Mouse (Mus musculus) intestine, embryonic 15.5 days (tissue): Measurements from ENCODE around the gene Pnrc2. TPM values are rescaled to one million over a fixed set of nuclear protein-coding genes. Genes with fewer than 3 reads are reported as not detected.
A peak's percentile ranks its signal among the peaks of the same experiment; 100 is the strongest.

ENCODE experiments used
- ATAC-seq: fragments of 200-750 bp; cut with Nextera tagmentation; 2 replicates; pipeline ENCODE4 v1.8.0; 2017; ENCODE audit warnings: moderate TSS enrichment, moderate library complexity
- H3K27ac ChIP-seq: fragments of 300-500 bp; sonication (generic); 2 replicates; pipeline ENCODE4 v1.5.1; 2015; ENCODE audit warnings: mild to moderate bottlenecking, inconsistent platforms
- H3K27me3 ChIP-seq: fragments of 300-500 bp; sonication (generic); replicated peaks from 2 replicates; pipeline ENCODE4 v1.6.1; 2015; ENCODE audit warnings: inconsistent platforms
- H3K36me3 ChIP-seq: fragments of 300-500 bp; sonication (generic); 2 replicates; pipeline ENCODE4 v1.6.1; 2015; ENCODE audit warnings: inconsistent platforms
- H3K4me1 ChIP-seq: fragments of 300-500 bp; sonication (generic); replicated peaks from 2 replicates; pipeline ENCODE4 v1.6.1; 2015; ENCODE audit warnings: inconsistent platforms
- H3K4me2 ChIP-seq: fragments of 300-500 bp; sonication (generic); replicated peaks from 2 replicates; pipeline ENCODE4 v1.6.1; 2015; ENCODE audit warnings: mild to moderate bottlenecking, inconsistent platforms
- H3K4me3 ChIP-seq: fragments of 300-500 bp; sonication (generic); replicated peaks from 2 replicates; pipeline ENCODE4 v1.5.1; 2015; ENCODE audit warnings: inconsistent platforms
- H3K9ac ChIP-seq: fragments of 300-500 bp; sonication (generic); 2 replicates; pipeline ENCODE4 v1.6.1; 2015; ENCODE audit warnings: inconsistent platforms
- H3K9me3 ChIP-seq: fragments of 300-500 bp; sonication (generic); 2 replicates; pipeline ENCODE4 v1.6.1; 2016; ENCODE audit warnings: inconsistent platforms
- WGBS: fragments of 180-500 bp; shearing (Covaris S2); methylation state at CpG from one replicate; pipeline ENCODE4 v1.1.7; 2015; 5-methylcytosine and 5-hydroxymethylcytosine counted together
- polyA plus RNA-seq: library from polyadenylated mRNA; unstranded; fragments of >200 nt; fragmentation: Nextera tagmentation; extraction: Ambion mirVana; gene quantifications from 2 replicates; pipeline ENCODE4 v1.2.1, GENCODE M21; 2015

Pnrc2 gene
- polyA plus RNA-seq, 1 experiment from 2014 or later = 177 TPM

- Histone ChIP-seq H3K27ac (peak within 1 kb of the TSS; percentile 98), H3K9ac (peak within 1 kb of the TSS; percentile 91), H3K36me3 (no peaks in the 10 kb centered on the region), H3K4me3 (peak within 1 kb of the TSS; percentile 92), H3K4me1 (peaks cover 12% of the 10 kb centered on the region), H3K27me3 (no peaks in the 10 kb centered on the region), H3K4me2 (peak within 1 kb of the TSS; percentile 81), H3K9me3 (no peaks in the 10 kb centered on the region)
- peak; percentile 96 for ATAC-seq
- under 1% methylated on average over 67 of the region's 67 CpGs for WGBS
Observed at GRCm38 (mm10) chr4:135855536-135856222, 18.0 kb downstream of the Pnrc2 start, which contains the start of gene Srsf10. Srsf10 (plus strand) TSS chr4:135855747.

DNA sequence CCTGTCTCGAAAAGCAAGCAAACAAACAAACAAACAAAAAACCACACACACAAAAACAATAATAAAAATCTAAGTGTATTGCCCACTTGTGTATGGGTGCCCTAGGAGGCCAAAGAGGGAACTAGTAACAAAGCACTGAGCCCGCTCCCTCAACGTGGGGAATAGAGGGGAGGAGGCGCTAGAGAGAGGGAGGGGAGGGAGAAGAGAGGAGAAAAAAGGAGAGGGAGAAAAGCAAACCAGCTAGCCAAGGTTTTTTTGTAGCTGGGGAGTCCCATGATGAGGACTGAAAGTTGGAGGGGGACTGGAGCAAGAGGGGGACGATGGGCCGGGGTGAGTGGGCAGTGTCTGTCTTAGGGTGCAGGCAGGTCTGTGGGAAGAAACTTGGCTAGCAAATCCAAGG lies 18.6 kb downstream of the Pnrc2 start:
- peak overlapping the region; percentile 81 for H3K4me2 ChIP-seq
- H3K27ac ChIP-seq = peak overlapping the region; percentile 98
- no peaks in the 10 kb centered on the region for H3K9me3 ChIP-seq
- H3K36me3 ChIP-seq = no peaks in the 10 kb centered on the region
- peak overlapping the region; percentile 75 for H3K9ac ChIP-seq
- H3K4me1 ChIP-seq = peaks cover 14% of the 10 kb centered on the region
- WGBS = 6% methylated on average over 6 of the region's 6 CpGs
- H3K4me3 ChIP-seq = peak overlapping the region; percentile 92
- peak; percentile 8; the same call in 1 of the 2 replicates for ATAC-seq
- H3K27me3 ChIP-seq = no peaks in the 10 kb centered on the region

- no peak overlapping the region for H3K27ac ChIP-seq
- WGBS = 66% methylated on average over 11 of the region's 11 CpGs
- no peak for ATAC-seq
- H3K4me3 ChIP-seq = no peak overlapping the region
- peak overlapping the region; percentile 81 for H3K4me2 ChIP-seq
- H3K36me3 ChIP-seq = no peaks in the 10 kb centered on the region
- no peaks in the 10 kb centered on the region for H3K27me3 ChIP-seq
- H3K4me1 ChIP-seq = peaks cover 14% of the 10 kb centered on the region
- peak overlapping the region; percentile 75; the same call in 1 of the 2 replicates for H3K9ac ChIP-seq
- no peaks in the 10 kb centered on the region for H3K9me3 ChIP-seq
Observed at GRCm38 (mm10) chr4:135854630-135855029, 19.0 kb downstream of the Pnrc2 start.

- Histone ChIP-seq H3K27ac (no peak overlapping the region), H3K9me3 (no peaks in the 10 kb centered on the region), H3K4me1 (peaks cover 10% of the 10 kb centered on the region), H3K9ac (no peak overlapping the region), H3K4me2 (0 out of 2 replicates have a peak overlapping the region, but pooled peaks have one; percentile 81), H3K4me3 (no peak overlapping the region), H3K27me3 (no peaks in the 10 kb centered on the region), H3K36me3 (no peaks in the 10 kb centered on the region)
- ATAC-seq = no peak
- 90% methylated on average over 14 of the region's 14 CpGs for WGBS
Observed at GRCm38 (mm10) chr4:135853987-135854546, 19.6 kb downstream of the Pnrc2 start.

DNA sequence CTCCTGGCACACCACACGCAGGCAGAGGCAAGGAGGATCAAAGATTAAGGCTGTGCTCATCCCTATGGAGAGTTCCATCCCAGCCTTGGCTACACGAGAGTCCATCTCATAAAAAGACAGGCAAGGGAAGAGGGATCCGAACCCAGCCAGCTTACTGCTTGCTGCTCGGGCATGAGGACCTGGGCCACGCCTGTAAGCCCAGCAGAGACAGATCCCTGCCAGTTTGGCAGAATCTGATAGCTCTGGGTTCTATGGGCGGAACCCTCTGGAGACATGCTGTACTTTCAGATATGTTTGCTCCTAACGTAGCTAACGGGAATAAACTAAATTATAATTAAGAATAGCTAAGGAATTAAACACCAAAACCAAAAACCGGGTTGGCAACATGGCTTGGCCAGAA lies 21.7 kb downstream of the Pnrc2 start:
- Histone ChIP-seq H3K27ac (no peak overlapping the region), H3K4me1 (peaks cover 10% of the 10 kb centered on the region; the same call in 1 of the 2 replicates), H3K36me3 (no peaks in the 10 kb centered on the region), H3K27me3 (no peaks in the 10 kb centered on the region), H3K4me3 (no peak overlapping the region), H3K9ac (no peak overlapping the region), H3K4me2 (no peak overlapping the region), H3K9me3 (no peaks in the 10 kb centered on the region)
- 85% methylated on average over 9 of the region's 9 CpGs for WGBS
- ATAC-seq = no peak

GRCm38 (mm10) chr4:135850411-135851095 lies 23.1 kb downstream of the Pnrc2 start:
- Histone ChIP-seq H3K27ac (no peak overlapping the region), H3K9ac (no peak overlapping the region), H3K4me3 (no peak overlapping the region), H3K36me3 (no peaks in the 10 kb centered on the region), H3K9me3 (no peaks in the 10 kb centered on the region), H3K4me2 (no peak overlapping the region), H3K27me3 (no peaks in the 10 kb centered on the region), H3K4me1 (peaks cover 10% of the 10 kb centered on the region; the same call in 1 of the 2 replicates)
- ATAC-seq = no peak
- WGBS = 42% methylated on average over 13 of the region's 13 CpGs

GRCm38 (mm10) chr4:135847581-135847980 lies 26.1 kb downstream of the Pnrc2 start:
- Histone ChIP-seq H3K27ac (no peak overlapping the region), H3K9ac (no peak overlapping the region), H3K27me3 (no peaks in the 10 kb centered on the region), H3K4me1 (peaks cover 4% of the 10 kb centered on the region; the same call in 1 of the 2 replicates), H3K4me3 (no peak overlapping the region), H3K4me2 (no peak overlapping the region), H3K36me3 (no peaks in the 10 kb centered on the region), H3K9me3 (no peaks in the 10 kb centered on the region)
- 59% methylated on average over 5 of the region's 5 CpGs for WGBS
- no peak for ATAC-seq

DNA sequence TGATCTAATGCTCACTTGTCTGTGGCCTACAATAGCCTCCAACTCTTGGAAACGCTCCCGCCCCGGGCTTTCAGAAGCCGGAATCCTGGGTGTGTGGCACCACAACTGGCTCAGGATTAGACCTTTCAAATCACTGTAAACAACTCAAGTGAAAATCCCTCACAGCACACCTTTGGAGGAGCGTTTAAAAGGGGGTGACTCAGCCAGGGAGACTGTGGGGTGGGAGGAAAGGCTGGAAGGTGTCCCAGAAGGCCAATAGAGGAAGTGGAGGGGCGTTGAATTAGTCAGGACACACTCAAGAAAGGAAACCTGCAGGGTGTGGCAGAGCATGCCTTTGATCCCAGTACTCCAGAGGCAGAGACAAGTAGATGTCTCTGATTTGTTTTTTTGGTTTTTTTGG lies 29.2 kb downstream of the Pnrc2 start:
- no peak overlapping the region for H3K9ac ChIP-seq
- WGBS = 76% methylated on average over 6 of the region's 6 CpGs

GRCm38 (mm10) chr4:135839293-135840011 lies 34.2 kb downstream of the Pnrc2 start:
- WGBS = 67% methylated on average over 21 of the region's 21 CpGs
- Histone ChIP-seq H3K27ac (no peak overlapping the region), H3K9ac (no peak overlapping the region), H3K4me2 (no peak overlapping the region), H3K4me3 (no peak overlapping the region), H3K9me3 (no peaks in the 10 kb centered on the region), H3K36me3 (no peaks in the 10 kb centered on the region), H3K4me1 (no peaks in the 10 kb centered on the region), H3K27me3 (no peaks in the 10 kb centered on the region)
- ATAC-seq = no peak

More for the DNA sequence above, 29.2 kb downstream of the Pnrc2 start:
- no peaks in the 10 kb centered on the region for H3K9me3 ChIP-seq
- no peaks in the 10 kb centered on the region for H3K36me3 ChIP-seq
- no peak overlapping the region for H3K27ac ChIP-seq
- H3K4me1 ChIP-seq = no peaks in the 10 kb centered on the region
- H3K27me3 ChIP-seq = no peaks in the 10 kb centered on the region
- ATAC-seq = no peak
- no peak overlapping the region for H3K4me2 ChIP-seq
- H3K4me3 ChIP-seq = no peak overlapping the region

GRCm38 (mm10) chr4:135838925-135839292 lies 34.7 kb downstream of the Pnrc2 start:
- H3K4me3 ChIP-seq = no peak overlapping the region
- 76% methylated on average over 3 of the region's 3 CpGs for WGBS
- ATAC-seq = no peak

DNA sequence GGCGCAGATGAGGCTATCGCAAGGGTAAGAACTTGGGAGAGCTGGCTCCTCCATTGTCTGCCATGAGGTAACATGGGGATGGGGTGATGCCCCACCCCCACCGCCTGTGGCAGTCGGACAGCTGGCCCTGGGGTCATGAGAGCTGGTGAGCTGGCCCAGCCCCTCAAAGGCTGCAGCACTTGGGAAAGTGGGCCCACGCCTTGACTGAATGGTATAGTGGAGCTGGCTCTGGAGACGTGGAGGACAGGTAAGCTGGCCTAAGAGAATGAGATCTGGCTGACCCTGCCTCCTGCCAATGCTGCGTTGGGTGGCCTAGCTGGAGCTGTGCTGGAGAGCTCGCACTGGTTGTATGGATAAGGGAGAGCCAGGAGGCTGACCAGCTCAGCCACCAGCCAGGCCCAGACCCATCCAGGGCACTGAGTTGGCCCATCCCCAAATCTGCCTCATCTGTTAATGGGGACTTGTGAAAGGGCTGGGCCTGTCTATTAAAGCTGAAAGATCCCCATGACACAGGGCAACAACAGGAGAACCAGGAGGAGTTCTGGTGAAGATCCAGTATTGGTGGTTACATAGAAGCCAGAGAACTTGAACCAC lies 39.4 kb downstream of the Pnrc2 start:
- Histone ChIP-seq H3K4me3 (no peak overlapping the region), H3K36me3 (no peaks in the 10 kb centered on the region), H3K9me3 (no peaks in the 10 kb centered on the region), H3K27me3 (no peaks in the 10 kb centered on the region), H3K27ac (0 out of 2 replicates have a peak overlapping the region, but pooled peaks have one; percentile 9), H3K4me2 (no peak overlapping the region), H3K9ac (no peak overlapping the region), H3K4me1 (peaks cover 9% of the 10 kb centered on the region; the same call in 1 of the 2 replicates)
- WGBS = 87% methylated on average over 8 of the region's 8 CpGs
- ATAC-seq = no peak

More at GRCm38 (mm10) chr4:135838925-135839292, 34.7 kb downstream of the Pnrc2 start:
- Histone ChIP-seq H3K4me2 (no peak overlapping the region), H3K36me3 (no peaks in the 10 kb centered on the region), H3K9me3 (no peaks in the 10 kb centered on the region), H3K9ac (no peak overlapping the region), H3K27me3 (no peaks in the 10 kb centered on the region), H3K27ac (no peak overlapping the region), H3K4me1 (0 out of 2 replicates have a peak, but pooled peaks cover 1% of the 10 kb centered on the region)
